Mouse (Mus musculus) limb, embryonic 11.5 days (tissue): Measurements from ENCODE around the gene Ints3. TPM values are rescaled to one million over a fixed set of nuclear protein-coding genes. Genes with fewer than 3 reads are reported as not detected.

Experiments used
- ATAC-seq: fragments of 200-750 bp; cut with Nextera tagmentation; 2 replicates; pipeline ENCODE4 v1.8.0; 2017; ENCODE audit warnings: low read depth; ENCODE audit not compliant: insufficient number of reproducible peaks, low FRiP score, low TSS enrichment
- DNase-seq: peaks from one replicate; pipeline ENCODE4 v3.0.0-alpha.2; 2015; ENCODE audit warnings: low spot score
- H3K27ac ChIP-seq: fragments of 300-500 bp; sonication (generic); replicated peaks from 2 replicates; pipeline ENCODE4 v1.5.1; 2014; ENCODE audit warnings: low read depth, mild to moderate bottlenecking, low read length
- H3K27me3 ChIP-seq: fragments of 300-500 bp; sonication (generic); 2 replicates; pipeline ENCODE4 v1.6.1; 2014; ENCODE audit warnings: mild to moderate bottlenecking, low read length, mixed read lengths; ENCODE audit not compliant: control insufficient read depth, insufficient read depth
- H3K36me3 ChIP-seq: fragments of 300-500 bp; sonication (generic); 2 replicates; pipeline ENCODE4 v1.6.1; 2014; ENCODE audit warnings: mild to moderate bottlenecking, low read length, moderate library complexity, mixed read lengths; ENCODE audit not compliant: control insufficient read depth, insufficient read depth
- H3K4me1 ChIP-seq: fragments of 300-500 bp; sonication (generic); 2 replicates; pipeline ENCODE4 v1.6.1; 2014; ENCODE audit warnings: low read length, mixed read lengths; ENCODE audit not compliant: control insufficient read depth, insufficient read depth
- H3K4me2 ChIP-seq: fragments of 300-500 bp; sonication (generic); 2 replicates; pipeline ENCODE4 v1.6.1; 2014; ENCODE audit warnings: low read depth, mild to moderate bottlenecking, moderate library complexity; ENCODE audit not compliant: severe bottlenecking
- H3K4me3 ChIP-seq: fragments of 300-500 bp; sonication (generic); 2 replicates; pipeline ENCODE4 v1.5.1; 2014; ENCODE audit warnings: low read depth, low read length
- H3K9ac ChIP-seq: fragments of 300-500 bp; sonication (generic); 2 replicates; pipeline ENCODE4 v1.6.1; 2014; ENCODE audit warnings: mild to moderate bottlenecking, low read length
- H3K9me3 ChIP-seq: fragments of 300-500 bp; sonication (generic); 2 replicates; pipeline ENCODE4 v1.6.1; 2016; ENCODE audit warnings: low read length; ENCODE audit not compliant: control insufficient read depth
- WGBS: fragments of 180-500 bp; shearing (Covaris S2); extraction: QIAGEN DNeasy Blood & Tissue Kit; methylation state at CpG from one replicate; pipeline ENCODE4 v1.1.7; 2014; 5-methylcytosine and 5-hydroxymethylcytosine counted together
- polyA plus RNA-seq: library from polyadenylated mRNA; unstranded; fragments of >200 nt; fragmentation: Nextera tagmentation; extraction: Ambion mirVana; gene quantifications from 2 replicates; pipeline ENCODE4 v1.2.1, GENCODE M21; 2014

Gene Ints3
- polyA plus RNA-seq, 1 experiment from 2014 or later = 47.2 TPM

DNA sequence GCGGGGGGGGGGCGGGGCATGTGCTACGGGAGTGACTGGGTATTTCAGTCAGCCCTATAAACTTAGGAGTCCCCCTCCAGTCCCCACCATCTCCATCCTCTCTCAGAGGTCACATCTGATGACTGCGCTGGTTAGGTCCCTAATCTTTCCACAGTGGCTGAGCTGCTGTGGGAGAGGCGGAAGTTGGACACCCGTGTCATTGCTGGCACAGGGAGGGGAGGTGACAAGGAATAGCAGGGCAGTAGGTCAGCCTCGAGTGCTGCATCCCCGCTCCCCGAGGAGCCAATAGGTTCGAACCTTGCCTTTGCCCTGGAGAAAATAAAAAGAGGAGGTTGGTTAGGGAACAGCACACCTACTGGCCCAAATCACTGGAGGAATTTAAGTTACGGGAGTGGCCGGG lies 17.5 kb upstream of the Ints3 start:
- Histone ChIP-seq H3K9me3 (no peaks in the 10 kb centered on the region), H3K4me1 (peaks cover 6% of the 10 kb centered on the region; the same call in 1 of the 2 replicates), H3K9ac (0 out of 2 replicates have a peak overlapping the region, but pooled peaks have one; percentile 7), H3K36me3 (no peaks in the 10 kb centered on the region), H3K4me3 (no peak overlapping the region), H3K27ac (no peak overlapping the region), H3K27me3 (no peaks in the 10 kb centered on the region), H3K4me2 (no peak overlapping the region)
- no peak for DNase-seq
- ATAC-seq = no peak
- 25% methylated on average over 12 of the region's 12 CpGs for WGBS

DNA sequence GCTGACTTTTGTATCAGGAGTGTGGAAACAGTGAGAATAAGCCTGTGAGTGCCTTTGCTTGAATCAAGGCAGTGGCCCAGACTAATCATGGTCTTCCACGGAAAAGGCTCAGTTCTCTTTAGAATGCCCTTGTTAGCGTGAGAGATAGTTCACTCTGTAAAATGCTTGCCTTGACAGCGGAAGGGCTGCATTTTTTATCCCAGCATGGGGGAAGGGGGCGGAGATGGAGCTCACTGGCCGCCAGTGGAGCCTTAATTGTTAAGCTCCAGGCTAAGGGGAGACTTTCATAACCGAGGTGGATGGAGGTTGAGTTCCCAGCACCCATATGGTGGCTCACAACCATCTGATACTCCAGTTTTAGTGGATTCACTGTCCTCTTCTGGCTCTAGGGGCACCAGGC lies 15.2 kb upstream of the Ints3 start:
- H3K4me3 ChIP-seq = no peak overlapping the region
- DNase-seq (no peak), ATAC-seq (no peak)
- H3K27ac ChIP-seq = 0 out of 2 replicates have a peak overlapping the region, but pooled peaks have one; percentile 30
- peak overlapping the region; percentile 43; the same call in 1 of the 2 replicates for H3K9ac ChIP-seq
- H3K4me2 ChIP-seq = no peak overlapping the region
- 47% methylated on average over 6 of the region's 6 CpGs for WGBS
- H3K9me3 ChIP-seq = no peaks in the 10 kb centered on the region
- H3K27me3 ChIP-seq = no peaks in the 10 kb centered on the region
- H3K4me1 ChIP-seq = peaks cover 6% of the 10 kb centered on the region; the same call in 1 of the 2 replicates
- H3K36me3 ChIP-seq = no peaks in the 10 kb centered on the region

DNA sequence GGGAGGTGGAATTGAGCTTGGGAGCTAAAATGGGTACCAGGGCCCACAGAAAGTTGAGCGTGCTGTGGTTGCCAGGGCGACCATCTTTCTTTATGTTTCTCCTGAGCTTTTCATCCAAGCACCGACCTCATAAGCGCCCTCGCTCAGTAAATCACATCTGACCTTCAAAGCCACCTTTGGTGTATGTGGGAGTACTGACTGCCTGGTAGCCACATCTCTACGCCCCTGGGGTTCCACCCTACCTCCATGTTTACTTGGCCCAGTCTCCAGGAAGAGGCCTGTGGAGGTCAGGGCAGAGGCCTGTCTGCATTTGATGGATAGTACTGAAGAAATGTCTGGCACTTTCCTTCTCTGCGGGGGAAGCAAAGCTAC lies 13.7 kb upstream of the Ints3 start:
- WGBS = 34% methylated on average over 7 of the region's 7 CpGs
- Histone ChIP-seq H3K27ac (peak overlapping the region; percentile 92), H3K4me1 (peaks cover 6% of the 10 kb centered on the region; the same call in 1 of the 2 replicates), H3K36me3 (no peaks in the 10 kb centered on the region), H3K9me3 (no peaks in the 10 kb centered on the region), H3K27me3 (no peaks in the 10 kb centered on the region), H3K4me2 (peak overlapping the region; percentile 36), H3K9ac (peak overlapping the region; percentile 31), H3K4me3 (no peak overlapping the region)
- ATAC-seq (no peak), DNase-seq (peak; percentile 69)

DNA sequence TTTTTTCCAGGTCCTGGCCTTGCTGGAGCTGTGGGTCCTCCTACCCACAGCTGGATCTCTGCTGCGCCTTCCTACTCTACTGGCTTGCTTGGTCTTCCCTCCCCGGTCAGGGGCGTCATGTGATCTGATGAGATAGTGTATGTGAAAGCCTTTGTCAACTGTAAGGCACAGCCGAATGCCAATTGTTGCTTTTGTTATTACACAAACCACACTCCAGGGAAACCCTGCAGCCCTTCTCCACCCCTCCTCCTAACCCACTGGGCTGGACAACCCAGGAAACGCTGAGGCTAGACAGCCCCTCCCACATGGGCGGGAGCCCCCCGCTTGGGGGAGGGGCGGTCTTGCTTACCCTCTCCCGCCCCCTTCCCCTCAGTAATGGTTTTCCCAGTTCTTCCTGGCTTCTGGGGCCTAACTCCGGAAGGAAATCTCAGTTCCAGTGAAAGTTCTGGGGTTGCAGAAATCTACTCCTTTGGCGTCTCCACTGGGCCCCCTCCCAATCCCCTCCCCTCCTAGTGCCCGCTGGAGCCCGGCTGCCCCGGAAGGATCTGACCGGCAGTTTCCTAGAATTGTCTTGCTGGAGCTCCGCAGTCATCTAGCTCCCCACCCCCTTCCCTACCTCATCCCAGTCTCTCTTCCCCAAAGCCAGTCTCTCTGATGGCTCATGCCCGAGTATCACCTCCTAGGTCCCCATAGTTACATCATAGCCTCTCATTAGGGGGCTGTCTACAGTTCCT lies 13.1 kb upstream of the Ints3 start:
- no peaks in the 10 kb centered on the region for H3K9me3 ChIP-seq
- no peaks in the 10 kb centered on the region for H3K27me3 ChIP-seq
- DNase-seq (peak; percentile 92), ATAC-seq (peak; percentile 95)
- 3% methylated on average over 17 of the region's 17 CpGs for WGBS
- H3K4me1 ChIP-seq = peaks cover 6% of the 10 kb centered on the region; the same call in 1 of the 2 replicates
- peak overlapping the region; percentile 46 for H3K9ac ChIP-seq
- peak overlapping the region; percentile 3 for H3K4me3 ChIP-seq
- H3K27ac ChIP-seq = peak overlapping the region; percentile 92
- no peaks in the 10 kb centered on the region for H3K36me3 ChIP-seq
- H3K4me2 ChIP-seq = peak overlapping the region; percentile 36

DNA sequence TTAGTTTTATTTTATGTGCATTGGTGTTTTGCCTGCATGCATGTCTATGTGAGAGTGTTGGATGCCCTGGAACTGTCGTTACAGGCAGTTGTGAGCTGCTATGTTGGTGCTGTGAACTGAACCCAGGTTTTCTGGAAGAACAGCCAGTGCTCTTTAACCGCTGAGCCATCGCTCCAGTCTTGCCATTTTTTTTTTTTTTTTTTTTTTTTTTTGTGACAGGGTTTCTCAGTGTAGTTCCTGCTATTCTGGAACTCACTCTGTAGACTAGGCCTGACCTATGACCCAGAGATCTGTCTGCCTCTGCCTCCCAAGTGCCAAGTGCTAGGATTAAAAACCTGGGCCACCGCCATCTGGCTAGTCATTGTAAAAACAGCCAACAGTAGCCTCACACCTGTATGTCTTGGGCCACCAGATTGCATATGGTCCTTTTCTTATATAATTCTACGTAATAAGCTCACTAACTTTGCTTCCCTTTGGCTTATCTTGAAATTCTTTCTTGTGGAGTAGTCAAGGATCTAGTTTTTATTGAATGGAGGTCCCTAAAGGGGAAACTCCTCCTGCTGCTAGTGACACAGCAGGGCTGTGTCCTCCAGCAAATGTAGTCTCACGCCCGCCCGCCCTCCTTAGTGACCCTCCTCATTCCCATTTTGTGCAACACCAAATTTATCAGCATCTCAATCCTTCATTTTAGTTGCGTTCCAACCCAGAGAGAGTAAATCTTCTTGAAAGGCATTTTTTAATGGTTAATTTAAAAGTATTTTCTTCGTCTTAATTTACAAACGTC lies 12.2 kb upstream of the Ints3 start:
- no peaks in the 10 kb centered on the region for H3K27me3 ChIP-seq
- peaks cover 4% of the 10 kb centered on the region; the same call in 1 of the 2 replicates for H3K4me1 ChIP-seq
- no peak overlapping the region for H3K4me3 ChIP-seq
- WGBS = 71% methylated on average over 11 of the region's 11 CpGs
- H3K9ac ChIP-seq = no peak overlapping the region
- H3K27ac ChIP-seq = peak overlapping the region; percentile 92
- H3K4me2 ChIP-seq = no peak overlapping the region; the same call in 1 of the 2 replicates
- H3K36me3 ChIP-seq = no peaks in the 10 kb centered on the region
- no peak for DNase-seq
- H3K9me3 ChIP-seq = no peaks in the 10 kb centered on the region
- ATAC-seq = no peak

DNA sequence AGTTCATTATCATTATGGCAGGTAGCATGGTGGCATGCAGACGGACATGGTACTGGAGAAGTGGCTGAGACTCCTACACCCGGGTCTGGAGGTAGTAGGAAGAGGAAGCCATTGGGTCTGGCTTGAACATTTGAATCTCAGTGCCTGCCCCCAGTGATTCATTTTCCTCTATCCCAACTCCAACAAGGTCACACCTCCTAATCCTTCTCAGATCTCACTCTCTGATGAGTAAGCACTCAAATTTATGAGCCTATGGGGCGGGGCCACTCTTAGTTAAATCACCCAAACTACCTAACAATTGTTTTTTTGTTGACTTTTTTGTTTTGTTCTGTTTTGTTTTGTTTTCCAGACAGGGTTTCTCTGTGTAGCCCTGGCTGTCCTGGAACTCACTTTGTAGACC lies 10.6 kb upstream of the Ints3 start:
- no peak overlapping the region for H3K27ac ChIP-seq
- ATAC-seq = no peak
- H3K9ac ChIP-seq = no peak overlapping the region
- H3K4me3 ChIP-seq = no peak overlapping the region
- WGBS = 87% methylated on average over 3 of the region's 3 CpGs
- no peak overlapping the region for H3K4me2 ChIP-seq
- no peaks in the 10 kb centered on the region for H3K36me3 ChIP-seq
- no peak for DNase-seq
- H3K27me3 ChIP-seq = no peaks in the 10 kb centered on the region
- peaks cover 4% of the 10 kb centered on the region; the same call in 1 of the 2 replicates for H3K4me1 ChIP-seq
- no peaks in the 10 kb centered on the region for H3K9me3 ChIP-seq

DNA sequence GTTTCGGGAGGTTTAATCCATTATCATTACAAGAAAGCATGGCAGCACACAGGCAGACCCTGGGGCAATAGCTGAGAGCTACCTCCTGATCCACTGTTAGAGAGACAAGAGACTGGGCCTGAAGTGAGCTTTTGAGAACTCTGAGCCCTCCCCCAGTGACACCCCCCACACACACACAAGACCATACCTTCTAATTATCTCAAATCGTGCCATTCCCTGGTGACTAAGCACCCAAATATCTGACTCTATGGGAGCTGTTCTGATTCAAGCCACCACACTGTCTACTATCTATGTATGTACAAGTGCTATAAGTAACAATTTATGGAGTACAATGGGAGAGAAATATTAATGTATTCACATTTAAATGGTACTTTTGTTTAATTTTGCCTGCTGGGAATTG lies 7.3 kb upstream of the Ints3 start:
- no peak overlapping the region for H3K9ac ChIP-seq
- no peak overlapping the region for H3K27ac ChIP-seq
- no peaks in the 10 kb centered on the region for H3K27me3 ChIP-seq
- DNase-seq = no peak
- no peak overlapping the region for H3K4me3 ChIP-seq
- no peaks in the 10 kb centered on the region for H3K36me3 ChIP-seq
- no peak for ATAC-seq
- no peaks in the 10 kb centered on the region; the same call in 1 of the 2 replicates for H3K4me1 ChIP-seq
- WGBS = 87% methylated on average over 2 of the region's 2 CpGs
- H3K4me2 ChIP-seq = no peak overlapping the region
- no peaks in the 10 kb centered on the region for H3K9me3 ChIP-seq

DNA sequence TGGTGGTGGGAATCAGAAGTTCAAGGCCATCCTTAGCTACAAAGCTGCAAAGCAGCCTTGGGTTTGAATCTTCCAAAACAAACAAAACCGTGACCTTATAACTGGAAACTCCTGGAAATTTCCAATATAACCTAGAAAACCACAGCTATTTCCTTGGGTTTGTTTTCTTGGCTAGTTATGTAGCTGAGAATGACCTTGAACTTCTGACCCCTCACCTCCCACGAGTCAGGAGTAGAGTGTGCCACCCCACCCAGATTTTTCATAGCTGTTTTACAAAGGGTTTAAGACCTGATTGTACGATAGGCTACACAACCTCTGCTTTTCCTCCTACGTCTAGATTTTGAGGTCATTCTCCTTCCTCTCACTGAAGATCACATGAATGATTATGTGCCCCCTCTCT lies 3.7 kb upstream of the Ints3 start:
- Histone ChIP-seq H3K27ac (no peak overlapping the region), H3K9me3 (no peaks in the 10 kb centered on the region), H3K4me2 (no peak overlapping the region), H3K4me3 (no peak overlapping the region), H3K4me1 (peaks cover 3% of the 10 kb centered on the region), H3K36me3 (no peaks in the 10 kb centered on the region), H3K27me3 (no peaks in the 10 kb centered on the region), H3K9ac (no peak overlapping the region)
- WGBS = 80% methylated on average over 4 of the region's 4 CpGs
- DNase-seq = no peak
- ATAC-seq = no peak
